Mouse (Mus musculus) small intestine, adult 2 months (tissue): Measurements from ENCODE around the gene Klrb1c. TPM values are rescaled to one million over a fixed set of nuclear protein-coding genes. Genes with fewer than 3 reads are reported as not detected.
"Not testable (repeated sequence)": the region's sequence is repeated elsewhere in the genome, so short reads cannot be mapped to it uniquely, and the experiment has no call there.

Source experiments
- H3K27ac ChIP-seq: fragments of 200-500 bp; 2 replicates; pipeline ENCODE4 v1.5.1; 2012; ENCODE audit warnings: low read depth, low read length, control low read depth, inconsistent platforms; ENCODE audit not compliant: insufficient read depth
- H3K27me3 ChIP-seq: fragments of 200-500 bp; 2 replicates; pipeline ENCODE4 v1.6.1; 2012; ENCODE audit warnings: mild to moderate bottlenecking, moderate library complexity, low read length, inconsistent platforms; ENCODE audit not compliant: control insufficient read depth, insufficient read depth
- H3K36me3 ChIP-seq: fragments of 200-500 bp; 2 replicates; pipeline ENCODE4 v1.6.1; 2012; ENCODE audit warnings: mild to moderate bottlenecking, low read length, control low read depth, inconsistent platforms; ENCODE audit not compliant: control insufficient read depth, insufficient read depth
- H3K4me1 ChIP-seq: fragments of 200-500 bp; 2 replicates; pipeline ENCODE4 v1.6.1; 2012; ENCODE audit warnings: low read length, inconsistent platforms, mixed read lengths; ENCODE audit not compliant: control insufficient read depth, insufficient read depth, insufficient read length
- H3K4me3 ChIP-seq: fragments of 200-500 bp; 2 replicates; pipeline ENCODE4 v1.5.1; 2012; ENCODE audit warnings: low read depth, mild to moderate bottlenecking, control low read depth, inconsistent platforms, low read length, moderate library complexity
- CTCF ChIP-seq: fragments of 200-500 bp; IDR thresholded peaks from 2 replicates; pipeline ENCODE4 v1.5.1; 2012; ENCODE audit warnings: low read depth, mild to moderate bottlenecking, control low read depth, inconsistent platforms, low read length, moderate library complexity, mixed read lengths; ENCODE audit not compliant: insufficient replicate concordance, insufficient read length; ENCODE audit errors: extremely low read depth
- POLR2A ChIP-seq: fragments of 200-500 bp; IDR thresholded peaks from 2 replicates; pipeline ENCODE4 v1.6.1; 2012; ENCODE audit warnings: low read depth, mild to moderate bottlenecking, control low read depth, inconsistent platforms, low read length, moderate library complexity
- WGBS: fragments of 180-500 bp; shearing (Covaris S2); methylation state at CpG from one replicate; pipeline ENCODE4 v1.1.7; 2018; 5-methylcytosine and 5-hydroxymethylcytosine counted together
- polyA plus RNA-seq: library from polyadenylated mRNA; depleted of rRNA; stranded (reverse); fragments of >200 nt; gene quantifications from 2 replicates; pipeline ENCODE4 v1.2.3, GENCODE M21; 2012

Klrb1c gene
- polyA plus RNA-seq, 1 experiment = not detected

DNA sequence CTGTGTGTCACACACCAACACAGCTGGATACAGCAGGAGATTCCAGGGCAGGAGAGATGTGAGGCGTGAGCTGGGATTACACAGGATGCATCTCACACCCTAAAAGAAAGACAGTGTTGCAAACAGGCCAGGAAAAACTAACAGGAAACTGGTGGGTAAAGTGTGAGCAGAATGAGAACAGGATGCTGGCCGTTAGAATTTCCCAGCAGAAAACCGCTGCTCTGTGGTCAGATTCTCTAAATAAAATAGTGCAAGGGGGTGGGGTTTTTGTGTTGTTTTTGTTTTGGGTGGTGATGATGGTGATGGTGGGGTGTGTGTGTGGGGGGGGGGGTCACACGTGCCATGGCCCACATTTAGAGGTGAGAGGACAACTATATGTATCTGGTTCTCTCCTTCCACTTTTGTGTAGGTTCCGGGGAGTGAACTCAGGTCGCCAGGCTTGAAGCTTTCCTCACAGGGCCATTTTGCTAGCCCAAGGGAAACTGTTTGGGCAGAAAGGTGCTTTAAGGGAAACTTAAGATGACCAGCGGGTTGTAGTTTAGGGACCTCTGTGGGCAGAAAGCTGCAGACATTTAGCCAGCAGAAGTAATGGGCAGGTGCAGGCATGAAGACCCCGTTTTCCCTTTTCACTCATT, 7.4 kb upstream of the Klrb1c start:
- no peak for TF ChIP-seq CTCF
- no peak for TF ChIP-seq POLR2A
- H3K4me3 ChIP-seq = no peak overlapping the region
- 73% methylated on average over 8 of the region's 8 CpGs for WGBS

DNA sequence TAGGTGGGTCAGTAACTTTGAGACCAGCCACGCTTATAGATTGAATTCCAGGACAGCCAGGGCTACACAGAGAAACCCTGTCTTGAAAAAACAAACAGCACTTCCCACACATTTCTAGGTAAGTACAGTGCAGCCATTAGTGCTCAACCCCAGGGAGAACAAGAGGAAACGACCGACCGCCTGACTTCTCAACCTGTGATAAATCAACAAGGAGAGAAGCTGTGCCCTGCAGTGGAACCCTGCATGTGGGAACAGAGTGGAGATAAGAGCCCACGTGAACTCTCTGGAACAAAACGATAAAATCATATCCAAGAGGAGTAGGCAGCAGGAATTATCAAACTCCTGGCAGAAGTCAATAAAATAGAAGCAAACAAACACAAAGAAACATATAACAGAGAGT, 4.7 kb upstream of the Klrb1c start:
- H3K4me1 ChIP-seq = peaks cover 4% of the 10 kb centered on the region; the same call in 1 of the 2 replicates
- H3K27me3 ChIP-seq = no peaks in the 10 kb centered on the region
- H3K4me3 ChIP-seq = no peak overlapping the region
- TF ChIP-seq CTCF (no peak), POLR2A (no peak)
- 32% methylated on average over 6 of the region's 6 CpGs for WGBS
- no peak overlapping the region for H3K27ac ChIP-seq
- H3K36me3 ChIP-seq = no peaks in the 10 kb centered on the region

More for the DNA sequence above, 7.4 kb upstream of the Klrb1c start:
- Histone ChIP-seq H3K27me3 (no peaks in the 10 kb centered on the region), H3K27ac (peak overlapping the region; percentile 8; the same call in 1 of the 2 replicates), H3K4me1 (peaks cover 4% of the 10 kb centered on the region), H3K36me3 (no peaks in the 10 kb centered on the region)

DNA sequence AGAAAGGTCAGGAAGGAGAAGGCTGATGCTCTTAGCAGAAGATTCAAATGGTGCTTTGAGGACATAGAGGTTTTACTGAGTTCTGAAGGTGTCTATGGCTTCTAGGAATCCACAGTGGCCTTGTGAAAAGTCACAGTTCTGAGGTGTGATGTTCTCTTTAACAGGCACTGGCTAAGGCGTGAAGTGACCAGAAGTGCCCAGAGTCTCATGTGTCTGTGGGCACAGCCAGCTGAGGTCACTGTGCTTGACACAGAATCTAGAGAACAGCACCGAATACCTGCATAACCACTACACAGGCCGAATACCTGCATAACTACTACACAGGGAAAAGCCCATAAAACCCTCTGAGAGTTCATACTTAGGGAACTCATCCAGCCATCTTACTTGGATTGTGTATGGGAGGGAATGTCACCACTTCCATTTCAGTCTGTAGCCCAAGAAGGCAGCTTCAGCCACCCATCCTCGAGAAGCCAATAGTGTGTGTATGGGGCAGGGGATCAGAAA, 1.5 kb upstream of the Klrb1c start:
- WGBS = 85% methylated on average over 4 of the region's 4 CpGs
- not testable (repeated sequence) for H3K36me3 ChIP-seq, H3K4me1 ChIP-seq, H3K27me3 ChIP-seq, H3K27ac ChIP-seq, H3K4me3 ChIP-seq

DNA sequence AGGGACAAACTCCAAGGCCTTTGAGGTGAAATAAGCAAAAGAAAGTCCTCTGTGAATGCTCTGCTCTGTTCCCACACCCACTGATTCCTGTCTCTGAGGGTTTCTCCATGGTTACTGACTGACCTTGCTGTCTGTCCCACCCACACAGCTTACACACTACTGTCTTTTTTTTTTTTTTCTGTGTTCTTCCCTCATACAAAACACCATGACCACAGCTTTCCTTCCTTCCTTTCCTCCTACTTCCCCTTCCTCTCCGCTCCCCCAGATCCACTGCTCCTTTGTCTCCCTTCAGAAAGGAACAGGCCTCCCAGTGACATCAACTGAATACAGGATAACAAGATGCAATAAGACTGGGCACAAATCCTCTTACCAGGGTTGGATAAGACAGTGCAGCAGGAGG, 498 bp downstream of the Klrb1c start:
- Histone ChIP-seq H3K4me1 (no peaks in the 10 kb centered on the region), H3K4me3 (no peak overlapping the region), H3K36me3 (no peaks in the 10 kb centered on the region), H3K27ac (no peak overlapping the region), H3K27me3 (no peaks in the 10 kb centered on the region)
- TF ChIP-seq CTCF (no peak), POLR2A (no peak)
- 96% methylated on average over 1 of the region's 1 CpGs for WGBS

DNA sequence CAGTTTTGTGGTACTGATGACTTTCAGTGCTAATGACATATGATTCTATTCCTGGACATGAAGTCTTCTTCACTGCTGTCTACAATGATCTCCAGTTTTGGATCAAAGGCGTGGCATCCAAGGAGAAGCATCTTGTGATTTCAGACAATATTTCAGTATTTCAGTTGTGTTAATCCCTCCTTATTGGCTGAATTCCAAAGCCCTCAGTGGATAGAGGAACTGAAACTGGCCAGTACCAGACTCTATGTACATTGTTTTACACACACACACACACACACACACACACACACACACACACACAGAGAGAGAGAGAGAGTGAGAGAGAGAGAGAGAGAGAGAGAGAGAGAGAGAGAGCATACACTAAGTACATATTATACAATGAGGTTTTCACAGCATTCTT, 2.6 kb downstream of the Klrb1c start:
- H3K27me3 ChIP-seq, H3K4me3 ChIP-seq, H3K4me1 ChIP-seq, H3K27ac ChIP-seq, H3K36me3 ChIP-seq: not testable (repeated sequence)
- 89% methylated on average over 1 of the region's 1 CpGs for WGBS

DNA sequence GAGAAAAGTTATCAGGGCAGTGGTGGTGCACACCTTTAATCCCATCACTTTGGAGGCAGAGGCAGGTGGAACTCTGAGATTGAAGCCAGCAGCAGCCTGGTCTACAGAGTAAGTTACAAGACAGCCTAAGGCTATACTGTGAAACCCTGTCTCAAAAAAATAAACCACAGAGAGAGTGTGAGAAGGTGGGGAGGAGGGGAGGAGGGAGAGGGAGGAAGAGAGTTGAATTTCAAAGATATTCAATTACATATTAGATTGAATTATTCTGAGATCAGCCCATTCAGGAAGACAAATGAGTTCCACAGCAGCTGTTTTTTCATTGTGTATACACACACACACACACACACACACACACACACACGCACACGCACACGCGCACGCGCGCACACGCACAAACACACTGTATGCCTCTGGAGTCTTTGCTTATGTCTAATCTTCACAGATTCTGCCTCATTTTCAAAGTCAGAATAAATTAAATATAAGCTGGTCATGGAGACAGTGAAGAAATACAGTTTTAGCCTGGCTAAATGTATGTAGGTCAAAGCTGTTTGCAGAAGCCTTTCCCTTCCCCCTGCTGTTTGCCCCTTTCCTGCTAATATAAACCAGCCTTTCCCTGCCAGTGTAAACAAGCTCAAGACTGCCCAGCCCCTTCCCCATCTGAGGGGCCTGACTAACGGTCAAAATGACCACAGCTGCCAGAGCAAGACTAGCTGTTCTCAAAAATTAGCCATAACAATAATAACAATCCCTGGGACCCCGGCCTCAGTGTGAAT, 19.3 kb downstream of the Klrb1c start:
- TF ChIP-seq CTCF (no peak), POLR2A (no peak)
- Histone ChIP-seq H3K27me3 (no peaks in the 10 kb centered on the region), H3K4me3 (no peak overlapping the region), H3K4me1 (no peaks in the 10 kb centered on the region), H3K36me3 (no peaks in the 10 kb centered on the region), H3K27ac (no peak overlapping the region)
- 79% methylated on average over 10 of the region's 10 CpGs for WGBS

DNA sequence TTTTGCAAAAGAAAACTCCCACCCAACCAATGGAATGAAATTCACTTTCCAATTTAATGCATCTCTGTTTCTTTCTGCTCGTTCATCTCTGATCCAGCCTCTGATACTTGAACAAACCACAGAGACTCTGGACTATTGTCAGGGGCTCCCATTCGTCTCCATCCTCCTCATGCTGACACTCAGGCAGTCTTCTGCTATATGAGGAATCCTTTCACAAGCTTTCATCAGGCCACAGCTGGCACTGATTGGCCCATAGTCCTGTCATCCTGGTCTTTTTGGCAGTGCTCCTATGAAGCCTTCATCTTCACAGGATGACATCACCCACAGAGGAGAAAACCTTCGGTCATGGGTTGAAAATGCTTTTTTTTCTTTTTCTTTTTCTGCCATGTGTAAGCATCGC, 21.0 kb downstream of the Klrb1c start:
- Histone ChIP-seq H3K4me3 (no peak overlapping the region), H3K36me3 (no peaks in the 10 kb centered on the region), H3K27me3 (no peaks in the 10 kb centered on the region), H3K4me1 (no peaks in the 10 kb centered on the region), H3K27ac (no peak overlapping the region)
- 82% methylated on average over 4 of the region's 4 CpGs for WGBS
- TF ChIP-seq CTCF (no peak), POLR2A (no peak)
